Mouse (Mus musculus): ENCODE results near the gene Gm48552.

Gene Gm48552

GRCm38 (mm10) chr10:81387716-81388115 lies 1.1 kb upstream of the Gm48552 start:
- no peak for DNase-seq (ENCODE audit: low read depth, low spot score)

DNA sequence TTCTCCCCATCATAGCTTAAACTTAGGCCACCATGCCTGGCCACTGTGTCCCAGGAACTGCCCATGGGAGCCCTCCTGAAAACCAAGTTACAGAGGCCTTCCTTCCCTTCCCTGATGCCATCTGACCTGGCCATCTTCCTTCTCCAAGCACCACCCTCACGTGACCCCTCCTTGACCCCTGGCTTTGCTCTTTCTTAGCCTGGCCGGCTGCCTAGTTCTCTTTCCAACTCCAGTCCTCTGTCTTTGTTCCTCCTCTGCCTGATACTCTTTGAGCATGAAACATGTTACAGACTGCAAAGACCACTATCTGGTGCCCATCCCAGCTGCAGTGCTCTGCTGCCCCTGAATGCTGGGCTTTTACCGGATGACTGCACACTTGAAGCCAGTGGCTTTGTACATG lies 568 bp downstream of the Gm48552 start:
- DNase-seq (ENCODE audit: low read depth, low spot score), result no peak

DNA sequence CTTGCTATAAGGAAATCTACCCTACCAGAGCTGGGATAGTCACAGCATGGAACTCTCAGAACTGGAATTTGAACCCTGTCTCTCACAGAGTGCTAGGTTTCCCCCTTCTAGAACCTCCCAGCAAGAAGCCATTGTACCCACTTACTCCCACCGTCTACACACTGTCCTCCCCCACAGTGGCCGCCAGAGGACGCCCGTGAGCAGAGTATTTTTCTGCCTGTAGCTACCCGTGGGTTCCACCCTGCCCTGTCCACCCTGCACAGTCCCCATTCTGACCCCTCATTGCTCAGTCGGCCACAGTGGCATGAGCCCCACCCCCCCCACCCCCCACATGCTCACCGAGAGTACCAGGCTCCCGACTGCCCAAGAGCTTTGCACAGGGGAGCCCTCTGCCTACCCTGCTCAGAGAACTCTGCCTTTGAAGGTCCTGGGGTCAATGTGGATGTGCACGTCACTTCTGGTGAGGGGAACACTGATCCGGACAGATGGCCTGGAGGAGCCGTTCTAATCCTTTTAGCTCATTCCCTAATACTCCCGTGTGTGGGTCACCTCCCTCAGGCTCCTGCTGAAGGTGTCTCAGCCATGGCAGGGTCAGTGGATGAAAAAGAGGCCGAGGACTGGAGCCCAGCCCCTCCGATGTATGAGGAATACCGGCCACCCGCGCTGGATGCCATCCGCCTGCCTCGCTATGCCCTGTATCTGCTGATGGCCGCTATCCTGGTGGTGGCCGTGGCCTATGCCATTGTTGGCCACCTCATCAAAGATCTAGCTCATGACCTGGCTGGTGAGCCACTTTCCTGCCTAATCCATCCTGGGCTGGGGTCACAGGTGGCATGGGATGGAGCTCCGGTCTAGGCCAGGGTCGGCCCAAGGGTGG lies 1.2 kb downstream of the Gm48552 start:
- peak; percentile 82 for DNase-seq (ENCODE audit: low read depth, low spot score)

- no peak for DNase-seq (ENCODE audit: low read depth, low spot score)
Measured at GRCm38 (mm10) chr10:81390678-81390965, 1.8 kb downstream of the Gm48552 start.

DNA sequence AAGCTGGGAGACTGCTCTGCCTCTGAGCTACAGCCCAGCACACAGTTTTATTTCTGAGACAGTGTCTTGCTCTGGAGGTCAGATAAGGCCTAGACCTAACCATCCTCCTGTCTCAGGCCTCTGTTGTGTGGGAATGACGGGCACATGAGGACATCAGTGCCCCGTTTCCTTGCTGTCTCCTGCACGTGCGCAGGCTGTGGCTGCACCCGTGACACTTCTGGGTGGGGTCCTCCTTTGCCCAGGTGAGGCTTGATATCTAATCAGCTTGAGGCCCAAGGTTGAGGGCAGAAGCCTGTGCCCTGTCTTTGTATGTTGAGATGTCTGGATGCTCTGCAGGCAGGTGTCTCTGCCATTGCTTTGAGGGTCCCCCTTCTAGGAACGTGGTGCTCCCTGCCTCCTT lies 3.5 kb downstream of the Gm48552 start:
- DNase-seq (ENCODE audit: low read depth, low spot score), result no peak

DNA sequence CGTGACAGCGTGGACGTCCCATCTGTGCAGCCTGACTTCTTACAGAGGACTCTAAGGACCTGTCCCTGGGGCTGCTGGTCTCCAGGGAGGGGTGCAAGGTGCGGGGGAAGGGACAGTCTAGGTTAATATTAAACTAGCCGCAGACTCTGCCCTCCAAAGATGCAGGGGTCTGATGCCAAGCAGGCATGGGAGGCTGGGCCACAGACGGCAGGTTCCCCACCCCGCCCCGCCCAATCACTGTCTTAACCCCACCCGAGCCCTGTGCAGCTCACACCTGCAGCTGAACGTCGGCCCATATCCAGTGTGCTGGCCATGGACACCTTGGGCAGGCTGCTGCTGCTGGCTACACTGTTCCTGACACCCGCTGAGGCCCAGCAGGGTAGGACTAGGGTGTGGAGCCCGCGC lies 4.0 kb downstream of the Gm48552 start, which contains the start of gene Smim24:
Smim24 (plus strand) TSS at position 271 of the 405 bp plus-strand sequence.
- DNase-seq (ENCODE audit: low read depth, low spot score), result no peak

GRCm38 (mm10) chr10:81393456-81394063 lies 4.8 kb downstream of the Gm48552 start:
- peak; percentile 46 for DNase-seq (ENCODE audit: low read depth, low spot score)

- peak; percentile 89 for DNase-seq (ENCODE audit: low read depth, low spot score)
Measured at GRCm38 (mm10) chr10:81395127-81395526, 6.3 kb downstream of the Gm48552 start.

DNA sequence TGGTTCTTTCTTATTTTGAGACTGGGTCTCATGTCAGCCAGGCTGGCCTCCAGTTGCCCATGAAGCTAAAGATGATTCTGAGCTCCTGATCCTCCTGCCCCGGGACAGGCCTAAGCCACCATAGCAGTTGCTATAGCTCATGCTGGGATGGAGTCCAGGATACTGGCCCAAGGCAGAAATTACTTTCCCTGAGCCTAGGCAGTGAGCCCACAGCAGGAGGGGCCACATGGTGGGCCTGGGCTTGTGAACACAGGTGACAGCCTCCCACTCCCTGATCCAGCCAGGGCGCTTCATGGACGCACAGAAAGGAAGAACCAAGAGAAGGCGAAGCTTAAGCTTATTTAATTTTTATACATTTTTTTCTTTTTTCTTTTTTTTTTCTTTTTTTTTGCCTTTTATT lies 7.1 kb downstream of the Gm48552 start:
- no peak for DNase-seq (ENCODE audit: low read depth, low spot score)

GRCm38 (mm10) chr10:81396749-81397148 lies 7.9 kb downstream of the Gm48552 start:
- no peak for DNase-seq (ENCODE audit: low read depth, low spot score)

GRCm38 (mm10) chr10:81399296-81399695 lies 10.5 kb downstream of the Gm48552 start:
- no peak for DNase-seq (ENCODE audit: low read depth, low spot score)

GRCm38 (mm10) chr10:81399798-81400308 lies 11.0 kb downstream of the Gm48552 start:
- DNase-seq (ENCODE audit: low read depth, low spot score), result no peak

DNA sequence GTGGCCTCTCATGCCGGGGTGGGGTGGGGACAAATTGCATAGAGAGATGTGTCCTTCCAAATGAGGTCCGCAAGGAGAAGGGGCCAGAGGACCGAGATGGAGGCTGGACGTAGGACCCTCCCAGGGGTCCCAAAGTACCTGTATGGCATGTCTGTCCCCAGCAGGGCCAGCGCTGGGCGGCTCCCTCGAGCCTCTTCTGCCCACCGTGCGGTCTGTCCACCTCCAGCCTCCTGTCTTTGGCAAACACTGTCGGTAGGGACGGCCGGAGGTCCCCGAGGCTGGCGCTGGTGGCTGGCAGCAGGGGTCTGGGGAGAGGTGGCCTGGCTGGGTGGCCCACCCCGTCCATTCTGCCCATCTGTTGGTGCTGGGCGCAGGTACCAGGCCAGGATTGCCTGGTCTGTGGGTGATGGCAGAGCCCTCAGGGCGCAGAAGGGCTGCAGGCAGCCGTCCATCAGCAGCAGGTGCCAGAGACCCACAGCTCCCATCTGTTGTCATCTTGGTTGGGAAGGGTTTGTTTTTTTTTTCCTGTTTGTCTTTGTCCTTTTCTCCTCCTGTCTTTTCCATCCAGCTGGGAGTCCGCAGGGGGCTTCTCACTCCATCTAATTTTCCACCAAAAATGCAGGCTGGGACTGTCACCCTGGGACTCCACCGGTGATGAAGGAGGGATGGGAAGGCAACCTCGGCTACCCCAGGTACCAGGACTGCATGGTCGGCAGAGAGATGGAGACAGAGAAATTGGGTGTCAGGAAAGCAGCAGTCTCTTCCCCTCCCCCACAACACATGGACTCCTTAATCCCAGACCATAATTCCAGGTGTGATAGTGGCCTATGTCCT lies 11.8 kb downstream of the Gm48552 start:
- DNase-seq (ENCODE audit: low read depth, low spot score), result no peak

- peak; percentile 53 for DNase-seq (ENCODE audit: low read depth, low spot score)
Measured at GRCm38 (mm10) chr10:81401205-81401520, 12.4 kb downstream of the Gm48552 start.

DNA sequence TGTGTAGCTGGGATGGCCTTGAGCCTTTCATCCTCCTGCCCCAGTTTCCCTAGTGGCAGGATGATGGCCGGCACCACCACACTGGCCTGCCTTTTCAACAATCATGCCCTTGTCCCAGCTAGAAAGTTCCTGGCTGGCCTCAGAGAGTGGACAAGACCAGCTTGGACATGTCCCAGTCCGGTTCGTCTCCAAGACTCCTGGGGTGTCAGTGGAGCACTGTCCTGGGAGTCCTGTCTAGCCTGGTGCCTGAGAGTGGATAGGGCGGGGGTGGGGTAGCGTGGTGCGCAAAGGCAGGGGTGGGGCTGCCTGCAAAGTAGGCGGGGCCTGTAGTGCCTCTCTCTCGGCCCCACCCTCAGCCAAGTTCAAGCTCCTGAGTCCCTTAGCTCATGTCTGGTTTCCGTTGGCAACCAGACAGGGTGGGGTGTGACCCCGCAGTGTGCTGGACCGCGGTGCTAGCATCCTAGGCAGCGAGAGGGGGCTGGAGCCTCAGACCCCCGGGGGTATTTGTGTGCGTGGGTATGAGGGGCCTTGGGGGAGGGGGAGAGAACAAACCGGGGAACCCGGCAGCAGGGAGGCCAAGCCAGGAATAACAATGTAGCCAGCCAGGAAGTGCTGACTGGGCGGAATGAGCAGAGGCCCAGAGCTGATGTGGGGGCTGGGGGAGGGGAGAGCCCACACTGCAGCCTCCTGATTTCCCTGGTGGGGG lies 12.9 kb downstream of the Gm48552 start:
- DNase-seq (ENCODE audit: low read depth, low spot score), result peak; percentile 84

- no peak for DNase-seq (ENCODE audit: low read depth, low spot score)
Measured at GRCm38 (mm10) chr10:81402227-81402765, 13.5 kb downstream of the Gm48552 start.

- no peak for DNase-seq (ENCODE audit: low read depth, low spot score)
Measured at GRCm38 (mm10) chr10:81403511-81403910, 14.7 kb downstream of the Gm48552 start.

GRCm38 (mm10) chr10:81404082-81404481 lies 15.3 kb downstream of the Gm48552 start:
- no peak for DNase-seq (ENCODE audit: low read depth, low spot score)

DNA sequence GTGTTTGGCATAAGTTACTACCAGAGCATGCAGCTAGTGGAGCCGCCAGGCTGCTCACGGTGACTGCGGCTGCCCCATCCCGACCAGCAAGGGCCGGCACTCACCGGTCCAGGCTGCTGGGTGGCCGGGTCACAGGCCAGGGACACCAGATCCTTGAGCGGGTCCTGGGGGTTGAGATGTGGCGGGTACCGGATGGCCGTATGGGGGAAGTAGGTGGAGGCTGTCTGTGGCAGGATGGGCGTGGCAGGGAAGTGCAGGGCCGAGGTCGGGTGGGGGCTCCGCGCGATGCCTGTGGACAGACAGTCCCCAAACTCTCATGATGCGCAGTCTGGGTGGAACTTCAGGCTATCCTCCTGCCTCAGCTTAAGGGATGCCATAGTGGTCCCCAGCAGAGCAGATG lies 15.9 kb downstream of the Gm48552 start:
- peak; percentile 56 for DNase-seq (ENCODE audit: low read depth, low spot score)

GRCm38 (mm10) chr10:81405588-81406201 lies 16.9 kb downstream of the Gm48552 start:
- DNase-seq (ENCODE audit: low read depth, low spot score), result peak; percentile 85
